Mouse (Mus musculus) neural tube, embryonic 11.5 days (tissue): ENCODE data around the gene Slc6a2. TPM values are rescaled to one million over a fixed set of nuclear protein-coding genes. Genes with fewer than 3 reads are reported as not detected.
A peak's percentile ranks its signal among the peaks of the same experiment; 100 is the strongest.

Source experiments
- ATAC-seq: fragments of 200-750 bp; cut with Nextera tagmentation; 2 replicates; pipeline ENCODE4 v1.8.0; 2017; ENCODE audit warnings: moderate number of reproducible peaks, mild to moderate bottlenecking, moderate TSS enrichment, moderate library complexity; ENCODE audit not compliant: insufficient read depth, low FRiP score, low TSS enrichment
- DNase-seq: peaks from one replicate; pipeline ENCODE4 v3.0.0-alpha.2; 2015; ENCODE audit warnings: low spot score
- H3K27ac ChIP-seq: fragments of 300-500 bp; sonication (generic); 2 replicates; pipeline ENCODE4 v1.5.1; 2014; ENCODE audit warnings: low read depth, mild to moderate bottlenecking, low read length
- H3K27me3 ChIP-seq: fragments of 300-500 bp; sonication (generic); 2 replicates; pipeline ENCODE4 v1.6.1; 2014; ENCODE audit warnings: mild to moderate bottlenecking, low read length, mixed read lengths; ENCODE audit not compliant: control insufficient read depth, insufficient read depth
- H3K36me3 ChIP-seq: fragments of 300-500 bp; sonication (generic); 2 replicates; pipeline ENCODE4 v1.6.1; 2014; ENCODE audit warnings: mild to moderate bottlenecking, low read length, moderate library complexity, mixed read lengths; ENCODE audit not compliant: control insufficient read depth, insufficient read depth
- H3K4me1 ChIP-seq: fragments of 300-500 bp; sonication (generic); 2 replicates; pipeline ENCODE4 v1.6.1; 2014; ENCODE audit warnings: low read length, mixed read lengths; ENCODE audit not compliant: control insufficient read depth, insufficient read depth
- H3K4me2 ChIP-seq: fragments of 300-500 bp; sonication (generic); 2 replicates; pipeline ENCODE4 v1.6.1; 2014; ENCODE audit warnings: low read depth, mild to moderate bottlenecking, moderate library complexity
- H3K4me3 ChIP-seq: fragments of 300-500 bp; sonication (generic); 2 replicates; pipeline ENCODE4 v1.5.1; 2014; ENCODE audit warnings: low read depth, low read length
- H3K9ac ChIP-seq: fragments of 300-500 bp; sonication (generic); 2 replicates; pipeline ENCODE4 v1.6.1; 2014; ENCODE audit warnings: mild to moderate bottlenecking, low read length
- H3K9me3 ChIP-seq: fragments of 300-500 bp; sonication (generic); 2 replicates; pipeline ENCODE4 v1.6.1; 2016; ENCODE audit warnings: low read length; ENCODE audit not compliant: control insufficient read depth
- WGBS: fragments of 180-500 bp; shearing (Covaris S2); extraction: QIAGEN DNeasy Blood & Tissue Kit; methylation state at CpG from one replicate; pipeline ENCODE4 v1.1.7; 2014; 5-methylcytosine and 5-hydroxymethylcytosine counted together
- polyA plus RNA-seq: library from polyadenylated mRNA; unstranded; fragments of >200 nt; fragmentation: Nextera tagmentation; extraction: Ambion mirVana; gene quantifications from 2 replicates; pipeline ENCODE4 v1.2.1, GENCODE M21; 2014

The Slc6a2 gene
- polyA plus RNA-seq, 1 experiment from 2014 or later = not detected

GRCm38 (mm10) chr8:92998600-92998999, 38.7 kb downstream of the Slc6a2 start:
- WGBS = 48% methylated on average over 2 of the region's 2 CpGs
- no peak for ATAC-seq
- H3K4me1 ChIP-seq = no peaks in the 10 kb centered on the region
- no peak overlapping the region for H3K4me3 ChIP-seq
- no peak overlapping the region for H3K27ac ChIP-seq
- no peak overlapping the region for H3K9ac ChIP-seq
- no peak overlapping the region for H3K4me2 ChIP-seq
- no peaks in the 10 kb centered on the region for H3K36me3 ChIP-seq
- no peaks in the 10 kb centered on the region for H3K9me3 ChIP-seq
- H3K27me3 ChIP-seq = no peaks in the 10 kb centered on the region
- DNase-seq = peak; percentile 54

- Histone ChIP-seq H3K4me2 (no peak overlapping the region), H3K4me3 (no peak overlapping the region), H3K4me1 (no peaks in the 10 kb centered on the region), H3K36me3 (no peaks in the 10 kb centered on the region), H3K9ac (no peak overlapping the region), H3K9me3 (no peaks in the 10 kb centered on the region), H3K27me3 (no peaks in the 10 kb centered on the region), H3K27ac (no peak overlapping the region)
- WGBS = 33% methylated on average over 5 of the region's 5 CpGs
- DNase-seq = peak; percentile 58
- ATAC-seq = no peak
Observed at GRCm38 (mm10) chr8:93010286-93010685, 50.4 kb downstream of the Slc6a2 start.

- no peak overlapping the region for H3K27ac ChIP-seq
- no peaks in the 10 kb centered on the region for H3K4me1 ChIP-seq
- H3K9ac ChIP-seq = no peak overlapping the region
- DNase-seq = peak; percentile 90
- no peak overlapping the region for H3K4me2 ChIP-seq
- H3K36me3 ChIP-seq = no peaks in the 10 kb centered on the region
- no peak overlapping the region for H3K4me3 ChIP-seq
- WGBS = 12% methylated on average over 9 of the region's 9 CpGs
- peak; percentile 71 for ATAC-seq
- no peaks in the 10 kb centered on the region for H3K27me3 ChIP-seq
- H3K9me3 ChIP-seq = no peaks in the 10 kb centered on the region
Observed at GRCm38 (mm10) chr8:93011439-93011838, 51.6 kb downstream of the Slc6a2 start.

DNA sequence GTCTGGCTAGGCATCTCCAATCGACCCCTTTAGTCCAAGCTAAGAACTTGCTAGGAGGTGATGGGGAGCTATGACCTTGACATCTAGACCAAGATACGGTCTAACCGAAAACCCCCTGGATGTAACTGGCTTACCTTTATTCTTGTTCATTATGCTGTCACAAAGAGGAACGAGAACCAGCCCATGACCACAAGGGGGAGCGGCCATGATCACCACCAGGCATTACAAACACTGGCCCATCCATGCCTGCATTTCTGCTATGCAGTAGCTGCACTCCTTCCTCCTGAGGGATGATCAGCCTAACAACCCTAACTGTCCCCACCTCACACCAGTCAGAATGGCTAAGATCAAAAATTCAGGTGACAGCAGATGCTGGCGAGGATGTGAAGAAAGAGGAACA, 52.3 kb downstream of the Slc6a2 start:
- H3K4me2 ChIP-seq = no peak overlapping the region
- H3K9ac ChIP-seq = no peak overlapping the region
- no peaks in the 10 kb centered on the region for H3K9me3 ChIP-seq
- 83% methylated on average over 6 of the region's 6 CpGs for WGBS
- H3K4me1 ChIP-seq = no peaks in the 10 kb centered on the region
- H3K36me3 ChIP-seq = no peaks in the 10 kb centered on the region
- H3K27ac ChIP-seq = no peak overlapping the region
- no peaks in the 10 kb centered on the region for H3K27me3 ChIP-seq
- ATAC-seq (no peak), DNase-seq (no peak)
- no peak overlapping the region for H3K4me3 ChIP-seq

GRCm38 (mm10) chr8:93014300-93014699, 54.4 kb downstream of the Slc6a2 start:
- Histone ChIP-seq H3K36me3 (no peaks in the 10 kb centered on the region), H3K4me2 (no peak overlapping the region), H3K4me3 (no peak overlapping the region), H3K4me1 (no peaks in the 10 kb centered on the region), H3K9ac (no peak overlapping the region), H3K27me3 (no peaks in the 10 kb centered on the region), H3K9me3 (no peaks in the 10 kb centered on the region), H3K27ac (no peak overlapping the region)
- ATAC-seq = no peak
- no peak for DNase-seq
- 82% methylated on average over 4 of the region's 4 CpGs for WGBS

GRCm38 (mm10) chr8:93021738-93022137, 61.9 kb downstream of the Slc6a2 start:
- Histone ChIP-seq H3K4me2 (no peak overlapping the region), H3K36me3 (no peaks in the 10 kb centered on the region), H3K4me3 (no peak overlapping the region), H3K27me3 (no peaks in the 10 kb centered on the region), H3K9ac (no peak overlapping the region), H3K4me1 (no peaks in the 10 kb centered on the region), H3K9me3 (no peaks in the 10 kb centered on the region), H3K27ac (no peak overlapping the region)
- WGBS = 76% methylated on average over 5 of the region's 5 CpGs
- DNase-seq = no peak
- ATAC-seq = no peak

DNA sequence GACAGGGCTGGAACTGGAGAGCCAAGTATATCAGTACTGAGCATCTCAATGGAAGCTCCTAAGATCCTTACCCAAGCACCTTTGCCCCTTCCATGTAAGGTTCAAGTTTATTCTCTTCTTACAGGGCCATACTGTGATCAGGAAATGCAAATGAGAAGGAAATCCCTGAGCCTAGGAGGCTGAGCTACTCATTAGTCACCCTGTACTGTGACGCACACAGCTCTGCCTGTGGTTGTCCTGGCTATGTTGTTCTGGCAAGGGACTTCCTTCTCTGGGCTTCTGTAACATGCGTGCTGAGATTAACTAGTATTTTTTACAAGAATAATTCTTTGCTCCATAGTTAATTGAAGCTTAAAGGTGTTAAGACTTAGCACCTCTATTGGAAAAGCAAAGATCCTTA, 70.8 kb downstream of the Slc6a2 start:
- Histone ChIP-seq H3K27ac (no peak overlapping the region), H3K9me3 (no peaks in the 10 kb centered on the region), H3K4me1 (no peaks in the 10 kb centered on the region), H3K27me3 (no peaks in the 10 kb centered on the region), H3K4me3 (no peak overlapping the region), H3K36me3 (no peaks in the 10 kb centered on the region), H3K9ac (no peak overlapping the region), H3K4me2 (no peak overlapping the region)
- no peak for DNase-seq
- 75% methylated on average over 2 of the region's 2 CpGs for WGBS
- ATAC-seq = no peak

DNA sequence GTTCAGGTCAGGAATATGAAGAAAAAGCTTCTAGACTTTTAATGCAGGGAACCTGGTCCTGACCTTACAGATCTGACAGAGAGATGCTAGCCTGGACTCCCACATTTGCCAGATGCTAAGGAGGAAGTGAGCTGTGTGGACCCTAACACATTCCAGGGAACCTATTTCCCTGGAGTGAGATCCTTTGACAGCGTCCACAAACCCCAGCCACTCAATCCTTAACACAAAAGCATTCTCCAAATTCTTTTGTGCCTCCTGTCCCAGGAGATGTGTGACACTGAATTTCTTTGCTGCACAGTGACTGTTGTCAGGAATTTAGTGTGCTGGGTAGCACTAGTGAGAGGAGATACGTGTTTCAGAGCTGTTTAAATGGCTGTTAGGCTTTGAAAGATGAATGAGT, 79.0 kb downstream of the Slc6a2 start:
- H3K4me2 ChIP-seq = no peak overlapping the region
- ATAC-seq = no peak
- H3K4me3 ChIP-seq = no peak overlapping the region
- DNase-seq = no peak
- no peak overlapping the region for H3K27ac ChIP-seq
- H3K4me1 ChIP-seq = no peaks in the 10 kb centered on the region
- no peaks in the 10 kb centered on the region for H3K9me3 ChIP-seq
- no peak overlapping the region for H3K9ac ChIP-seq
- no peaks in the 10 kb centered on the region for H3K27me3 ChIP-seq
- 4% methylated on average over 2 of the region's 2 CpGs for WGBS
- H3K36me3 ChIP-seq = no peaks in the 10 kb centered on the region

GRCm38 (mm10) chr8:93040256-93040655, 80.4 kb downstream of the Slc6a2 start:
- ATAC-seq (no peak), DNase-seq (no peak)
- H3K27me3 ChIP-seq = no peaks in the 10 kb centered on the region
- no peak overlapping the region for H3K4me2 ChIP-seq
- H3K9ac ChIP-seq = no peak overlapping the region
- no peaks in the 10 kb centered on the region; the same call in 1 of the 2 replicates for H3K9me3 ChIP-seq
- 88% methylated on average over 2 of the region's 2 CpGs for WGBS
- no peak overlapping the region for H3K4me3 ChIP-seq
- H3K27ac ChIP-seq = no peak overlapping the region
- H3K36me3 ChIP-seq = no peaks in the 10 kb centered on the region
- H3K4me1 ChIP-seq = no peaks in the 10 kb centered on the region
